Mouse (Mus musculus) megakaryocyte progenitor cell, adult 5-6 weeks (primary cell): Measurements from ENCODE around the gene Brms1. TPM values are rescaled to one million over a fixed set of nuclear protein-coding genes. Genes with fewer than 3 reads are reported as not detected.

Experiments used
- ATAC-seq: replicated peaks from 2 replicates; pipeline ENCODE4 v1.8.0; 2016; ENCODE audit warnings: mild to moderate bottlenecking, moderate TSS enrichment, inconsistent platforms; ENCODE audit not compliant: poor library complexity
- total RNA-seq, 2 experiments: library from RNA; stranded (forward) in 1 of 2; stranded (reverse) in 1 of 2; fragments of 157-497, 149-512 nt in 1 of 2; fragments of 200-1000 nt in 1 of 2; gene quantifications; 2 replicates each; pipeline versions ENCODE4 v1.2.3 to v1.2.4; 2015 to 2017

Brms1 gene
- total RNA-seq, 2 experiments from 2014 or later = 12.8 to 36.6 TPM

DNA sequence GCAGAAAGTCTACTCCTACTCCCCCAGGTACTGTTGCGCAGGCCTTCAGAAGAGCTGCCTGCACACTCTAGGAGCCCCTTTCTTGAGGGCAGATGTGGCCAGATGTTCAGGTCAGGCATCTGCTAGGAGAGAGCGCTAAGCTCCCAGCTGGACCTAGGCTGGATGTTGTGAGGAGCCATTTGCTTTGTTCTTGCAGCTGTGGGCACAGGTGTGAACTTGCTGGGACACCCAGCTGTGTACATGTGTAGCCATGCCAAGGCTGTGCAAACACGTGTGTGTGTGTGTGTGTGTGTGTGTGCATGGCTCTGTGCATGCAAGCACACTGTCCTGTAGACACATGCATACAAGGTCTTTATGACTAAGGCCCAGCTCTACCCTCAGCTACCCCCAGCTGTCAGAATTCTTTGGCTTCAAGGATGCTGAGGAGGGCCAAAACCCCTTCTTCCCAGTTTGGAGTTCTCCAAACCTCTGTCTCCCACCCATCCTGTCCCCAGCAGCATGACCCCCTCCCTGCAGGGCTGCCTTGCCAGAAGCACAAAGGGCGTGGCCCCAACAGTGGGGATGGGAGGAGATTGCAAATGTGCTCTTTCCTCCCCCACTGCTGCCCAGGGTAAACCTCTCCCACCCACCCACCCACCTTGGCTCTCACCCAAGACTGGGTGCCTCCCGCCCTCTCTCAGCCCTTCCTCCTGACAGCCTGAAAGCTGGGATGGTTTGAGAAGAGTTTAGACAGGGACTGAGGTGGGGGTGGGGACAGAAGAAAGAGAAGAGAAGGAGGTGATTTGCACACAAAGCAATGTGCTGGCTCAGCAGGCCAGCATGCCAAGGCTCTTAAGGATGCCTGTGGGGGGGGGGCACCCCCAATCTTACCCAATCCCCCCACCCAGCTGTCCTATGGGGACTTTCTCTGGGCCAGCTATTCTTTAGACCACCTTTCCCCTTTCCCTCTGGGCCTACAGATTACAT is 19.5 kb downstream of the Brms1 start:
- ATAC-seq = no peak

DNA sequence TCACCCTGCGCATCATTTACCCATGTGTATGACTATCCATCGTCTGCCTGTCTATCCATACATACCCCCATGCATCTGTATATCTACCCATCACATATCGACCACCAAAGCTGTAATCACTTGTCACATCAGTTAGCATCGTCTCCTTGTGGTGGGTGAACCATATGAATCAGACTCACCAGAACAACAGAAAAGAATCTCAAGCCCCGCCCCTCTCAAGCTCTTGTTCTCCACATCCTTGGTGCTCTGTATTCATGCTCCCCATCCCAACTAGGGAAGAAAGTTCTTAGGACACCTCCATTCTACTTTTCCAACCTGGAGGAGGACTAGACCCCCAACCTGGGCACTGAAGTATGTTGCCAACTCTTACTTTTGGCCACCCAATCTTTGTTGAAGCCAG is 20.9 kb downstream of the Brms1 start:
- ATAC-seq = no peak

- no peak for ATAC-seq
These were observed 21.3 kb downstream of the Brms1 start for GRCm38 (mm10) chr19:5062446-5062845.

DNA sequence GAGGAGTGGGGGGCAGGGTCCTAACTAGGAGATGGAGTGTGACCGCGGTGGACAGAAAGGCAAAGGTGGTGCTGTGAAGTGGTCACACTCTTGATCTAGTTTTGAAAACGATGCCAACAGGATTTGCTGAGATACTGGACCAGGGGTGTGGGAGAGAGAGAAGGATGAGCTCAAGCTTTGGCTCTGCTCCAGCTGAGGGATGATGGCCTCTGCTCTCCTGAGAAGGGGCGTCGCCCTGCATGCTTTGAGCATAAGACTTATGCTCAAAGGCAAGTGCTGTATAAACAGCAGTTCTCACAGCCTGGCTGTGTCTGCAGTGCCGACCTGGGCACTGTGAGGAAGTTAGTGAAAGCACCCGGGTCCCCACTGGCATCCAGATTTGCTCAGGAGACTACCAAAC is 23.9 kb downstream of the Brms1 start:
- no peak for ATAC-seq

GRCm38 (mm10) chr19:5067040-5067799 is 26.1 kb downstream of the Brms1 start:
- ATAC-seq = peak; percentile 85

- ATAC-seq = no peak
These were observed 26.9 kb downstream of the Brms1 start, which contains the start of gene Cd248 for GRCm38 (mm10) chr19:5067867-5068569. Gene Cd248, plus strand, starts transcription at chr19:5068078.

DNA sequence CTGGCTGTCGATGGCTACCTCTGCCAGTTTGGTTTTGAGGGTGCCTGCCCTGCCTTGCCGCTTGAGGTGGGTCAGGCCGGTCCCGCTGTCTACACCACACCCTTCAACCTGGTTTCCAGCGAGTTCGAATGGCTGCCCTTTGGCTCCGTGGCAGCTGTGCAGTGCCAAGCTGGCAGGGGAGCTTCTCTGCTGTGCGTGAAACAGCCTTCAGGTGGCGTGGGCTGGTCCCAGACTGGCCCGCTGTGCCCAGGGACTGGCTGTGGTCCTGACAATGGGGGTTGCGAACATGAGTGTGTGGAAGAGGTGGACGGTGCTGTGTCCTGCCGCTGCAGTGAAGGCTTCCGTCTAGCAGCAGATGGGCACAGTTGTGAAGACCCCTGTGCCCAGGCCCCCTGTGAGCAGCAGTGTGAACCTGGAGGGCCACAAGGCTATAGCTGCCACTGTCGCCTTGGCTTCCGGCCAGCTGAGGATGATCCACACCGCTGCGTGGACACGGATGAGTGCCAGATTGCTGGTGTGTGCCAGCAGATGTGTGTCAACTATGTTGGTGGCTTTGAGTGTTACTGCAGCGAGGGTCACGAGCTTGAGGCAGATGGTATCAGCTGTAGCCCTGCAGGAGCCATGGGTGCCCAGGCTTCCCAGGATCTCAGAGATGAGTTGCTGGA is 27.5 kb downstream of the Brms1 start:
- no peak for ATAC-seq

DNA sequence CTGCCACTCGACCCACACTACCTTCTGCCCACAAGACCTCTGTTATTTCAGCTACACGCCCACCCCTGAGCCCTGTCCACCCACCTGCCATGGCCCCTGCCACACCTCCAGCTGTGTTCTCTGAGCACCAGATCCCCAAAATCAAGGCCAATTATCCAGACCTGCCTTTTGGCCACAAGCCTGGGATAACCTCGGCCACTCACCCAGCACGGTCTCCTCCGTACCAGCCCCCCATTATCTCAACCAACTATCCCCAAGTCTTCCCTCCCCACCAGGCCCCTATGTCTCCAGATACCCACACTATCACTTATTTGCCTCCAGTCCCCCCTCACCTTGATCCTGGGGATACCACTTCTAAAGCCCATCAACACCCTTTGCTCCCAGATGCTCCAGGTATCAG is 28.3 kb downstream of the Brms1 start:
- no peak for ATAC-seq

- ATAC-seq = no peak
These were observed 28.8 kb downstream of the Brms1 start for GRCm38 (mm10) chr19:5069978-5070377.

GRCm38 (mm10) chr19:5071077-5071476 is 29.9 kb downstream of the Brms1 start:
- no peak for ATAC-seq

DNA sequence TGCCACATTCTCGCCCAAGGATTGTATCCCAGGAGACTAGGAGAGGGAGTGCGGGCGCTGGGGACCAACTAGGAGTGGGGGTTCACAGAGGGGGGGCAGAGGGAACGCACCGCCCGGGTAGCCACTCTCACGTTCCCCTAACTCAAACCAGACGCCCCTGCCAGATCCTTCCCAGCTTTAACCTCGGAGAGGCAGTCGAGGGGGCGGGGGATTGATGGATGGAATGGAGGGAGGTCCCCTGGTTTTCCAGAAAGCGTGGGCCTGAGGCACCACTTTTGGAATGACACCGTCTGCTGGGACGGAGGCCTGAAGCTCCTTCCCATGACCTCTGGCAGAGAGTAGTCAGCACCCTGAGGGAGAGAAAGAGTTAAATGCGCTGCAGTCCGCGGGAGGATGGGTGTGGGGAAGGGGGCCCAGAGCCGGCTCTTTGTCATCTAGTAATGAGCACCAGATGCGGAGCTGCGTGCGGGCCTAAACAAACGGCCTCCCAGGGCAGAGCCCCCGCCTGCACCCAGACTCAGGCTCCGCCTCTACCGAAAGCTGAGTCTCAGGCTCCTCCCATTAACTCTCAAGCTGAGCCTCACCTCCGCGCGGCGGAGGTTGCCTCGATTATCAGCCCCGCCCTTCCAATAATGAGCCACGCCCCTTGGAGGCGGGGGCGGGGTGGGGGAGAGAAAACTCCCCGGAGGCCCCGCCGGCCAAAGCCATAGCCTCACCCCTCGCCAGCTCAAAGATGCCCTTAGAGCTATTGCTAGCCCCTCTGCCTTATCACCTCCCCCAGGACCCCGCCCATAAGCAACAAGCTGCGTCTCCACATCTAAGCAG is 30.6 kb downstream of the Brms1 start:
- peak; percentile 73 for ATAC-seq

DNA sequence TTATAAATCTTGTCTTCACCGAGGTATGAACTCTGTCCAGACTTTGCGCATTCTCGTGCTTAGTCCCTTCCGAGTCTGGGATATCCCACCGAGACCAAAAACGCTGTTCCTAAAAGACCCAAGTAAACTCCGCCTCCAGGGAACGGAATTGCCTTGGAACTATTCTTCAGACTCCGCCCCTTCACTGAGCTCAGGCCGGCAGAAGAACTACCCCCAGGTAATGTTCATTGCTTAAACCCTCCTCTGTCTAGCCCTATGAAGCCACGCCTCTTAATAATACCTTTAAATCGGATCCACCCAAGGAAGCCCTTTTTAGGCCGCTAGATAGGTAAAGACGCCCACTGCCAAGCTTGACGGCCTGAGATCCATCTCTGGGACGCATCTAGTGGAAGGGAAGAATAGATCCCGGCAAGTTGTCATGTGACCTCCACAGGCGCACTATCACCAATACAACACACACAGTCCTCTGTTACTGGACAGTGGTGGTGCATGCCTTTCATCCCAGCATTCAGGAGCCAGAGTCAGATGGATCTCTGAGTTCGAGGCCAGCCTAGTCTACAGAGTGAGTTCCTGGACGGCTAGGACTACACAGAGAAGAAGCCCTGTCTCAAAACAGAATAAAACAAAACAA is 31.4 kb downstream of the Brms1 start:
- ATAC-seq = no peak

DNA sequence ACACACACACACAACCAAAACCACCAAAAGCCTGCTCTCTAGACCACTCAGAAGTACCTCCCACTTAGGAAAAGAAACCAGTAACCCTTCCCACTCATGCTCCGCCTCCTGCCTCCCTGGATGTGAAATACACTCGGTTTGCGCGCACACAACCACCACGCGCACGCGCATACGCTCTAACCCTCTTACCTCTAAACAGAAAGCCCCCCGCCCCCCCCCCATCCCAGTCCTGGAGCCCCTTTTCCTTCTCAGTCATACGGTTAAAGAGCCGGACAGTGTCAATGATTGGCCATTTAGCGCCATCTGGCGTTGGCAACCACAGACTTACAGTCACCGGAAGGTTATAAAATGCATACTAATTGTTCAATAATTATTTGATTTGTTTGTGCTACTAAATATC is 31.9 kb downstream of the Brms1 start:
- 0 out of 2 replicates have a peak, but pooled peaks have one; percentile 38 for ATAC-seq

DNA sequence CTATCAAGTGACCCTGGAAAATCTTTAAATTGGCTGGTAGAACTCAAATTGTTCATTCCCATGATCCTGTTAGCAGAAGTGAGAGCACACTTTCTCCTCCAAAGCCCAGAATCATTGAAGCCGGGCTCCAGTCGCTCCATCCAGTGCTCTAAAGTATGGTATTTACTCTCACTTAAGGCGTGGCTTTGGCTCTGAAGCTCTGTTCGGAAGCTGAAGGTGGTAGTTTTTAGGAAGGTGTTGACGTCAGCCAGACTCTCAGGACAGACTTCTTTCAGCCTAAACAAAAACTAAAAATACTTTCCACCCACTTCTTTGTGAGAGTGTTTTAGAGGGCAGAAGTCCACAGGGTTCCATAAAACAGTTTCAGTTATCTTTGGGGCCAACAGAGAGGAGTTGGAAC is 32.4 kb downstream of the Brms1 start:
- ATAC-seq = no peak

- no peak for ATAC-seq
These were observed 38.1 kb downstream of the Brms1 start for GRCm38 (mm10) chr19:5079279-5079678.

DNA sequence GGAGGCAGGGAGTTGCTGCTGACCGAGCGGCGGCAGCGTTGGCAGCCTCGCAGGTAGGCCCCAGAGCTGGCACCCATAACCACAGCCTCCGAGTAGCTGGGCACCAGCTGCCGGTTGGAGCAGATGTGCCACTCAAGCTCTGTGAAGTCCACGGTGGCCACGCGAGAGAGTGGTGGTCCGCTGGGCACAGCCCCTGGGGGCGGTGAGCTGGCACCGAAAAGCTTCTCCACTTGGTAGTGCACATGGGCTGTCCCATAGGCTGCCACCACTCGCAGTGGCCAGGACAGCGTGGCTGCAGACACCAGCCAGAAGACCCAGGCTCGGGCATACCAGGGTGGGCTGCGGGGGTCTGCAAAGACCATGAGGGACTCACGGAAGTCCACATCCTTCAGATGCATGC is 40.9 kb downstream of the Brms1 start:
- ATAC-seq = no peak

- no peak for ATAC-seq
These were observed 41.4 kb downstream of the Brms1 start for GRCm38 (mm10) chr19:5082596-5082995.

GRCm38 (mm10) chr19:5083961-5084833 is 43.0 kb downstream of the Brms1 start:
- ATAC-seq = no peak

DNA sequence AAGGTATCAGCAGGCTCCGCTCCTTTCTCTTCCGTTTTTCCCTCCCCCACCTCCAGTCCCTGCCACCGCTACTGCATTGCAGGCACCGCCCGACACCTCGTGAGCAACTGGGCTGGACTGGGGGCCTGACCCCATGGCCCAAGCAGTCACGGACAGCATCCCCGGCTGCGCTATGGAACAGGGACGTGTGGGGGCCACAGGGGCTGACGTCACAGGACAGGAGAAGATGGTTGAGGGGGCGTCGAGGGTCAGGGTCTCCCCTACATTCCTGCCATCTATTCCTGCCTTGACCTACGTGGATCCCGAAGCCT is 43.6 kb downstream of the Brms1 start:
- no peak for ATAC-seq
